Mouse (Mus musculus) stomach, embryonic 16.5 days (tissue): ENCODE results near the gene Mapk1ip1. TPM values are rescaled to one million over a fixed set of nuclear protein-coding genes. Genes with fewer than 3 reads are reported as not detected.

ENCODE experiments used
- ATAC-seq: fragments of 200-750 bp; cut with Nextera tagmentation; 2 replicates; pipeline ENCODE4 v1.8.0; 2017; ENCODE audit warnings: moderate number of reproducible peaks, moderate TSS enrichment; ENCODE audit not compliant: insufficient read depth, low FRiP score
- H3K27ac ChIP-seq: fragments of 300-500 bp; sonication (generic); 2 replicates; pipeline ENCODE4 v1.5.1; 2014; ENCODE audit warnings: low read length
- H3K27me3 ChIP-seq: fragments of 300-500 bp; sonication (generic); 2 replicates; pipeline ENCODE4 v1.6.1; 2014; ENCODE audit warnings: low read length, control low read depth, mixed read lengths; ENCODE audit not compliant: control insufficient read depth, insufficient read depth
- H3K36me3 ChIP-seq: fragments of 300-500 bp; sonication (generic); 2 replicates; pipeline ENCODE4 v1.6.1; 2014; ENCODE audit warnings: low read length; ENCODE audit not compliant: control insufficient read depth, insufficient read depth
- H3K4me1 ChIP-seq: fragments of 300-500 bp; sonication (generic); 2 replicates; pipeline ENCODE4 v1.6.1; 2014; ENCODE audit warnings: low read length, control low read depth, mixed read lengths; ENCODE audit not compliant: control insufficient read depth, insufficient read depth
- H3K4me2 ChIP-seq: fragments of 300-500 bp; sonication (generic); 2 replicates; pipeline ENCODE4 v1.6.1; 2014; ENCODE audit warnings: low read depth, low read length, mixed read lengths
- H3K4me3 ChIP-seq: fragments of 300-500 bp; sonication (generic); replicated peaks from 2 replicates; pipeline ENCODE4 v1.5.1; 2014; ENCODE audit warnings: mild to moderate bottlenecking, low read length
- H3K9ac ChIP-seq: fragments of 300-500 bp; sonication (generic); 2 replicates; pipeline ENCODE4 v1.6.1; 2014; ENCODE audit warnings: low read length
- H3K9me3 ChIP-seq: fragments of 300-500 bp; sonication (generic); replicated peaks from 2 replicates; pipeline ENCODE4 v1.6.1; 2016; ENCODE audit warnings: low read length, control low read depth; ENCODE audit not compliant: control insufficient read depth
- WGBS: fragments of 180-500 bp; shearing (Covaris S2); extraction: QIAGEN DNeasy Blood & Tissue Kit; methylation state at CpG from one replicate; pipeline ENCODE4 v1.1.7; 2014; 5-methylcytosine and 5-hydroxymethylcytosine counted together
- polyA plus RNA-seq: library from polyadenylated mRNA; unstranded; fragments of >200 nt; fragmentation: Nextera tagmentation; extraction: Ambion mirVana; gene quantifications from 2 replicates; pipeline ENCODE4 v1.2.1, GENCODE M21; 2015

Gene Mapk1ip1
- polyA plus RNA-seq, result 13.1 and 14.8 TPM in 2 replicates

DNA sequence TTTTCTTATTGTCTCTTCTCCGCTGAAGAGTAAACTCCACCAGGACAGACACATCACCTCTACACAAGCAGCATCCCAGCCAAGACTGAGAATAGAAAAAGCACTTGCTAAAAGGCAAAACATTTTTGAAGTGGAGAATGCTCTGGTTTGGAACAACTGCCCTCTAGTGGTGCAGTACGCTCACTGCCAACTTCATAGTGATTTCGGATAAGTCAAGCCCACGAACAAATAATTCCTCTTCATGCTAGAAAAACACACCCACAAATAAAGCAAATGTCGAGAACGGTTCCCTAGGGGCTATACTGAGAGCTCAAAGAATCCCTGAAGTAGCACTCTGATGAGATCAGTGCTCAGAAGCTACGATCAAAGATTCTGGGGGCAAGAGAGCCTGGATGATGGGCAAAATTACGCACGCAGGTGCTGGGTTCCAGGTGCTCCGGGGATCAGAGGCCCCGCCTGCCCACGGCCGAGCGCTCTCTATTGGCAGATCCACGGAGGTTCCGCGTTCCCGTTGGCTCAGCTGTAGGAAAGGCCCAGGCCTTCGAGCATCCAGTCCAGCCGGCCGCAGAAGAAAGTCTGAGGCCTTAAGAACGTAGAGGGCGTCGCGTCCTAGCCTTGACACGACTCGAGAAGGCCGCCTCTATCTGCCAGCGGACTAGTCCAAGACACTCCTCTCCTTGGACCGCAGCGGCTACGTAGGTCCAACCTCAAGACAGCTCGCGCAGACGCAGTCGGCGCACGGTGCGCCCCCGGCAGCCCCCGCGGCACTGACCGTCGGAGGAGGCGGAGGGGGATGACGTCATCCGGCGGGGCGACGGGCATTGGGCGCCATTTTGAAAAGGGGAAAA is at the start of gene Mapk1ip1, which contains the start of gene Ppp2r2d:
Mapk1ip1 (minus strand) TSS at position 730 of the 848 bp plus-strand sequence.
Ppp2r2d (plus strand) TSS at position 536 of the 848 bp plus-strand sequence.
- Histone ChIP-seq H3K4me1 (peaks cover 36% of the 10 kb centered on the region), H3K27ac (peak within 1 kb of the TSS; percentile 96), H3K4me2 (peak within 1 kb of the TSS; percentile 86), H3K9me3 (no peaks in the 10 kb centered on the region), H3K4me3 (peak within 1 kb of the TSS; percentile 98), H3K27me3 (no peaks in the 10 kb centered on the region), H3K36me3 (no peaks in the 10 kb centered on the region), H3K9ac (peak within 1 kb of the TSS; percentile 98)
- peak; percentile 96 for ATAC-seq
- WGBS, result under 1% methylated on average over 51 of the region's 51 CpGs

DNA sequence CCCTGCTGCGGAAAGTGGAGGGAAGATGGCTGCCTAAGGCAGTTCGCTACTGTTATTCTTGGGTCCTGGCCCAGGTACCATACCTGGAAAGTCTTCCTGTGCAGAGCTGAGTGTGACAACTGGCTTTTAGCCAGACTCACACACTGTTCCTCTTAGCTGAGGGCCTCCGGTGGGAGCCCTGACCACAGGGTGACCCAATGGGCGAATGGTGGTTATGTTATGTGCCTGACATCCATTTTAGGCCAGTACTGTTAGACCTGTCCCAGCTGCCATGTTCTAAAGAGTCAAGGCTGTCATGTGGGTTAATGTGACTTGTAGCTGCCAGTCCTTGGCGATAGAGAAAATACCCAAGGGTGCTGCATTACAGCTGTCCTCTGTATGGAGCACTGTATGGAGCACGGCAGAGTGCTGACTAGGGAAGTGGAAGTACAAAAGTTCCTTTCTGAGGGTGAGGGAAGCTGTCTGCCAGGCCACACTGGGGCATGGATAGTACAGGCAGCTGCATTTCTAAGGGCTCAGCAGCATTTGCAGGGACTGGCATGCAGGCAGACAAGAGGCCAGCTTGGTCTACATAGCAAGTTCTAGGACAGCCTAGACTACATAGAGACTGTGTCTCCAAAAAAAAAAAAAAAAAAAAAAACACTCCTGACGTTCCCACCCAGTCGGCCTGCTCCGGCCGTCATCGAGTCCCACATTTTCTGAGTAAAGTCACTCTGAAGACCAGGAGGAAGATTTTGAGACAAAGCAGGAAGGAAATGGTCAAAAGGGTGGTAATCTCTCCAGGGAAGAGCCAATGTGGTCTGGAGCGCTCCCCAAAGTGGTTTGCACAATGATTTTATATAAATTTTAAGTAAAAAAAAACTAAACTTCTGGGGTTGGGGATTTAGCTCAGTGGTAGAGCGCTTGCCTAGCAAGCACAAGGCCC is 39.6 kb upstream of the Mapk1ip1 start:
- ATAC-seq, result no peak
- H3K4me2 ChIP-seq, result no peak overlapping the region
- no peak overlapping the region for H3K4me3 ChIP-seq
- H3K27me3 ChIP-seq, result no peaks in the 10 kb centered on the region
- H3K9ac ChIP-seq, result no peak overlapping the region
- H3K9me3 ChIP-seq, result no peaks in the 10 kb centered on the region
- H3K36me3 ChIP-seq, result 0 out of 2 replicates have a peak, but pooled peaks cover 7% of the 10 kb centered on the region
- WGBS, result 90% methylated on average over 13 of the region's 13 CpGs
- H3K27ac ChIP-seq, result no peak overlapping the region
- H3K4me1 ChIP-seq, result no peaks in the 10 kb centered on the region

DNA sequence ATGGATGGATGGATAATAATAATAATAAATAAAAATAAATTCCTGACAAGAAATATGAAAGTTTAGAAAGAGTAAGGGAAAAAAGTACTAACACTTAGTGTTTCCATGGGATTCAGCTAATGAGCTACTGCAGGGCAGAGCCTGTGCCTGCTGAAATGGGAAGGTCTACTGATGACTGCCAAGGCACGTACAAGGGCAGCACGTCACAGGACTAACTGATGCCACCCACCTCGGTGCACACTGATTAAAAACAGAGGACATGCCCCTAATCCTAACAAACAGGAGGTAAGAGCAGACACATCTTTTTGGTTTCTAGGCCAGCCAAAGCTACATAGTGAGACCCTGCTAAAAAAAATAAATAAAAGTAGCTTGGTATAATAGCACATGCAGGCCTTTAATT is 37.7 kb upstream of the Mapk1ip1 start:
- Histone ChIP-seq H3K9me3 (no peaks in the 10 kb centered on the region), H3K27ac (no peak overlapping the region), H3K4me1 (no peaks in the 10 kb centered on the region), H3K36me3 (0 out of 2 replicates have a peak, but pooled peaks cover 13% of the 10 kb centered on the region), H3K9ac (no peak overlapping the region), H3K4me3 (no peak overlapping the region), H3K27me3 (no peaks in the 10 kb centered on the region), H3K4me2 (no peak overlapping the region)
- no peak for ATAC-seq
- 88% methylated on average over 3 of the region's 3 CpGs for WGBS

DNA sequence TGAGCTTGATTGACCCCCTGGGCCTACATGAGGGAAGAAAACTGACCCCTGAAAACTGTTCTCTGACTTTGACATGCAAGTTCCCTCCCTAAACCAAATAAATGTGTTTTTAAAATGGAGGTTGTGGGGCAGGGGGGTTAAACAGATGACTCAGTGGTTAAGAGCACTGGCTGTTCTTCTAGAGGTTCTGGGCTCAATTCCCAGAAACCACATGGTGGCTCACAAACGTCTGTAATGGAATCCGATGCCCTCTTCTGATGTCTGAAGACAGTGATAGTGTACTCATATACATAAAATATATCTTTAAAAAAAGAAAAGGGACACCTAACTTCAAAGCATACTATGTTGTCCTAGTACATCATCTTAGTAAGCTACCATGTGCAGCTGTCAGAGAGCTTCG is 29.0 kb upstream of the Mapk1ip1 start:
- Histone ChIP-seq H3K4me1 (no peaks in the 10 kb centered on the region), H3K4me2 (no peak overlapping the region), H3K9me3 (no peaks in the 10 kb centered on the region), H3K4me3 (no peak overlapping the region), H3K9ac (no peak overlapping the region), H3K27me3 (no peaks in the 10 kb centered on the region), H3K27ac (no peak overlapping the region), H3K36me3 (peaks cover 17% of the 10 kb centered on the region)
- no peak for ATAC-seq
- WGBS, result 74% methylated on average over 3 of the region's 3 CpGs

DNA sequence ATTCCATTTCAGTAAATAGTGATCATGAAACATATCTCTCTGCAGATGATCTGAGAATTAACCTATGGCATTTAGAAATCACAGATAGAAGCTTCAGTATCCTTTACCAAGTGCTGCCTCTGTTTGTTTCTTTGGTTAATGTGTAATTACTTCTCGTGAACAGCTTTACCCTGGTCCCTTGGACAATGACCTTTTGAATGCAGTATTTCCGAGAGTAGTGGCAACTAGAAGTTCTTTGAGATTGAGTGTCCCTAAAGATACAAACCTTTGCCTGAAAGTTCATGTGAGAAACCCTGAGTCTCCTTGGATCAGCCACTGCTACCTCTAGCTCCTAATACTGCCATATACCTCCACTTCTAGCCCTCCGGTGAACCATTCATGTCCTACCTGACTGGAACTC is 26.9 kb upstream of the Mapk1ip1 start:
- WGBS, result 70% methylated on average over 3 of the region's 3 CpGs
- Histone ChIP-seq H3K4me2 (no peak overlapping the region), H3K4me3 (no peak overlapping the region), H3K27me3 (no peaks in the 10 kb centered on the region), H3K9me3 (no peaks in the 10 kb centered on the region), H3K27ac (no peak overlapping the region), H3K4me1 (no peaks in the 10 kb centered on the region), H3K9ac (no peak overlapping the region), H3K36me3 (peaks cover 14% of the 10 kb centered on the region)
- no peak for ATAC-seq

DNA sequence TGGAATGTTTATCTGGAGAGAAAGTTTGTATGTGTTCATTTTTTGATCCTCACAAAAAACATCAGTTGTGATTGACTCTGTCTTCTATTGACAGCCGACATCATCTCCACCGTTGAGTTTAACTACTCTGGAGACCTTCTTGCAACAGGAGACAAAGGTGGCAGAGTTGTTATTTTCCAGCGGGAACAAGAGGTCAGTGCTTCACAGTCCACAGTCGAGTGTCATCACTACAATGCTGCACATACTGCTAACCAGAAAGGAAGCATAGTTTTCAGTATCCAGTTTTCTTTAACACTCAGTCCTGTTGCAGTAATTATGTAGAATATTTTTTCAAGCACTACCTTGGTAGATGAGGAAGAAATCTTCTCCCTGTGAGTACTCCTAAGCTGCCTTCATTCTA is 22.2 kb upstream of the Mapk1ip1 start:
- Histone ChIP-seq H3K9me3 (no peaks in the 10 kb centered on the region), H3K27ac (no peak overlapping the region), H3K4me1 (no peaks in the 10 kb centered on the region), H3K36me3 (peaks cover 6% of the 10 kb centered on the region; the same call in 1 of the 2 replicates), H3K4me3 (no peak overlapping the region), H3K9ac (no peak overlapping the region), H3K4me2 (no peak overlapping the region), H3K27me3 (no peaks in the 10 kb centered on the region)
- no peak for ATAC-seq
- WGBS, result 86% methylated on average over 4 of the region's 4 CpGs

DNA sequence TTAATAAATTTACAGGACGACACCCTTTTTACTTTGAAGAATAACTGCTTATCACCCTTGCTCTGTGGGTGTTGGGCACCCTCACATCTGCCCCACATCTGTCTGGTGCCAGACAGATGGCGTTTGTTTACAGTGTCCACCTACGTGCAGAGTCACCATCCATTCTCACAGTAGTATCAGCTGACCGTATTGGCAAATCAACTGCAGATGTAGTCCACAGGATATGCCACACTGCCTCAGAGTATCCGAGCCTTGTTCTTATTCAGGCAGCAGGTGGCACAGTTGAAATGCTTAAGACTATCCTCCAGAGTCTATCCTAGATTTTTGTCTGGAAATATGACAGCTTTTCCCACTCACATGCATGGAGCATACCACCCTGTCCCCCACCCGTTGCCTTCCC is 21.2 kb upstream of the Mapk1ip1 start:
- Histone ChIP-seq H3K36me3 (peaks cover 6% of the 10 kb centered on the region; the same call in 1 of the 2 replicates), H3K4me2 (no peak overlapping the region), H3K9ac (no peak overlapping the region), H3K9me3 (no peaks in the 10 kb centered on the region), H3K27ac (no peak overlapping the region), H3K27me3 (no peaks in the 10 kb centered on the region), H3K4me1 (no peaks in the 10 kb centered on the region), H3K4me3 (no peak overlapping the region)
- no peak; the same call in 1 of the 2 replicates for ATAC-seq
- 66% methylated on average over 6 of the region's 6 CpGs for WGBS

DNA sequence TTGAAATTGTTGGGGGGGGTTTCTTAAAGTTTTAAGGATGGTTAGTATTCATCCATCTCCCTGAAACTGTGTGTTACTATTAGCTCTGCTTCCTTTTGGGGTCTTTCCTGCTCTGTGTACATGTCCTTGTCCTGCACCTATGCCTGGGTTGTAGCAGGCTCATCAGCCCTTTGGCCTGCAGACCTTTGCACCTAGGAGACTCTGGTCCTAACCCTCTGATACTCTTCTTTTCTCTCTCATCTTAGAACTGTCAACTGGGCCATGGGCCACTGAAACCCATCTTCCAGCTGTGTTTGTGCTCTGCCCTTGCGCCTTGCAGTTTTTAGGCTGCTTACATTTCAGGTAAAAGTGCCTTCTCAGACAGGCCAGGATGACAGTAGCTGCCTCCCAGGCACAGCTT is 18.7 kb upstream of the Mapk1ip1 start:
- Histone ChIP-seq H3K4me1 (no peaks in the 10 kb centered on the region), H3K36me3 (peaks cover 6% of the 10 kb centered on the region; the same call in 1 of the 2 replicates), H3K4me3 (no peak overlapping the region), H3K9me3 (no peaks in the 10 kb centered on the region), H3K27me3 (no peaks in the 10 kb centered on the region), H3K27ac (no peak overlapping the region), H3K9ac (no peak overlapping the region), H3K4me2 (no peak overlapping the region)
- ATAC-seq, result no peak
- WGBS, result 90% methylated on average over 1 of the region's 1 CpGs
